Mouse (Mus musculus) neural tube, embryonic 13.5 days (tissue): ENCODE measurements around the gene Gm47969. TPM values are rescaled to one million over a fixed set of nuclear protein-coding genes. Genes with fewer than 3 reads are reported as not detected.

Experiments
- ATAC-seq: fragments of 200-750 bp; cut with Nextera tagmentation; 2 replicates; pipeline ENCODE4 v1.8.0; 2017; ENCODE audit warnings: low read depth, mild to moderate bottlenecking, moderate TSS enrichment, moderate library complexity
- H3K27ac ChIP-seq: fragments of 300-500 bp; sonication (generic); replicated peaks from 2 replicates; pipeline ENCODE4 v1.5.1; 2015; ENCODE audit warnings: moderate library complexity, mild to moderate bottlenecking, inconsistent platforms
- H3K27me3 ChIP-seq: fragments of 300-500 bp; sonication (generic); 2 replicates; pipeline ENCODE4 v1.6.1; 2015; ENCODE audit warnings: mild to moderate bottlenecking, inconsistent platforms
- H3K36me3 ChIP-seq: fragments of 300-500 bp; sonication (generic); 2 replicates; pipeline ENCODE4 v1.6.1; 2015; ENCODE audit warnings: mild to moderate bottlenecking, inconsistent platforms
- H3K4me1 ChIP-seq: fragments of 300-500 bp; sonication (generic); replicated peaks from 2 replicates; pipeline ENCODE4 v1.6.1; 2015; ENCODE audit warnings: inconsistent platforms
- H3K4me2 ChIP-seq: fragments of 300-500 bp; sonication (generic); 2 replicates; pipeline ENCODE4 v1.6.1; 2015; ENCODE audit warnings: inconsistent platforms, mild to moderate bottlenecking, moderate library complexity
- H3K4me3 ChIP-seq: fragments of 300-500 bp; sonication (generic); 2 replicates; pipeline ENCODE4 v1.5.1; 2015; ENCODE audit warnings: mild to moderate bottlenecking, inconsistent platforms
- H3K9ac ChIP-seq: fragments of 300-500 bp; sonication (generic); 2 replicates; pipeline ENCODE4 v1.6.1; 2015; ENCODE audit warnings: moderate library complexity, mild to moderate bottlenecking, inconsistent platforms
- H3K9me3 ChIP-seq: fragments of 300-500 bp; sonication (generic); 2 replicates; pipeline ENCODE4 v1.6.1; 2016; ENCODE audit warnings: inconsistent platforms
- WGBS: fragments of 180-500 bp; shearing (Covaris S2); methylation state at CpG from one replicate; pipeline ENCODE4 v1.1.7; 2015; 5-methylcytosine and 5-hydroxymethylcytosine counted together
- polyA plus RNA-seq: library from polyadenylated mRNA; unstranded; fragments of >200 nt; fragmentation: Nextera tagmentation; extraction: Ambion mirVana; gene quantifications from 2 replicates; pipeline ENCODE4 v1.2.1, GENCODE M21; 2015

The Gm47969 gene
- polyA plus RNA-seq, 1 experiment from 2014 or later, result not detected

- Histone ChIP-seq H3K9me3 (no peaks in the 10 kb centered on the region), H3K9ac (peak within 1 kb of the TSS; percentile 64), H3K36me3 (no peaks in the 10 kb centered on the region), H3K4me2 (peak within 1 kb of the TSS; percentile 67), H3K27me3 (no peaks in the 10 kb centered on the region), H3K4me1 (peaks cover 10% of the 10 kb centered on the region), H3K27ac (no peak within 1 kb of the TSS), H3K4me3 (peak within 1 kb of the TSS; percentile 47)
- WGBS, result 1% methylated on average over 25 of the region's 25 CpGs
- ATAC-seq, result peak; percentile 92
Observed at GRCm38 (mm10) chr1:83038109-83038672, 6.5 kb upstream of the Gm47969 start, which contains the start of gene Slc19a3. Gene Slc19a3 (minus strand): TSS chr1:83038448.

- no peaks in the 10 kb centered on the region for H3K9me3 ChIP-seq
- H3K36me3 ChIP-seq, result no peaks in the 10 kb centered on the region
- no peak overlapping the region for H3K27ac ChIP-seq
- whole genome bisulfite sequencing, result 86% methylated on average over 4 of the region's 4 CpGs
- no peak for ATAC-seq
- H3K27me3 ChIP-seq, result no peaks in the 10 kb centered on the region
- H3K4me1 ChIP-seq, result peaks cover 10% of the 10 kb centered on the region
- no peak overlapping the region for H3K4me2 ChIP-seq
- no peak overlapping the region for H3K9ac ChIP-seq
- H3K4me3 ChIP-seq, result no peak overlapping the region
Observed at GRCm38 (mm10) chr1:83039080-83039479, 5.7 kb upstream of the Gm47969 start.

GRCm38 (mm10) chr1:83042380-83042779 lies 2.4 kb upstream of the Gm47969 start, which contains the start of gene Krtap28-10:
Gene Krtap28-10 (minus strand): TSS chr1:83042480.
- H3K9ac ChIP-seq, result no peak within 1 kb of the TSS
- WGBS, result 91% methylated on average over 2 of the region's 2 CpGs
- no peaks in the 10 kb centered on the region for H3K9me3 ChIP-seq
- H3K27ac ChIP-seq, result no peak within 1 kb of the TSS
- no peaks in the 10 kb centered on the region for H3K36me3 ChIP-seq
- ATAC-seq, result no peak
- no peaks in the 10 kb centered on the region for H3K27me3 ChIP-seq
- H3K4me2 ChIP-seq, result no peak within 1 kb of the TSS
- H3K4me1 ChIP-seq, result peaks cover 7% of the 10 kb centered on the region
- no peak within 1 kb of the TSS for H3K4me3 ChIP-seq

- Histone ChIP-seq H3K4me2 (no peak overlapping the region), H3K9ac (no peak overlapping the region), H3K4me3 (no peak overlapping the region), H3K27me3 (no peaks in the 10 kb centered on the region), H3K4me1 (no peaks in the 10 kb centered on the region), H3K9me3 (no peaks in the 10 kb centered on the region), H3K27ac (no peak overlapping the region), H3K36me3 (no peaks in the 10 kb centered on the region)
- 67% methylated on average over 1 of the region's 1 CpGs for WGBS
- no peak for ATAC-seq
Observed at GRCm38 (mm10) chr1:83058481-83058880, 13.7 kb downstream of the Gm47969 start.

GRCm38 (mm10) chr1:83059278-83059677 lies 14.5 kb downstream of the Gm47969 start, which contains the start of gene A030005K14Rik:
Gene A030005K14Rik (minus strand): TSS chr1:83059378.
- H3K27me3 ChIP-seq, result no peaks in the 10 kb centered on the region
- WGBS, result 92% methylated on average over 9 of the region's 9 CpGs
- no peak within 1 kb of the TSS for H3K4me3 ChIP-seq
- H3K4me1 ChIP-seq, result no peaks in the 10 kb centered on the region
- ATAC-seq, result no peak
- no peaks in the 10 kb centered on the region for H3K9me3 ChIP-seq
- no peak within 1 kb of the TSS for H3K9ac ChIP-seq
- no peak within 1 kb of the TSS for H3K27ac ChIP-seq
- no peaks in the 10 kb centered on the region for H3K36me3 ChIP-seq
- no peak within 1 kb of the TSS for H3K4me2 ChIP-seq

- H3K9ac ChIP-seq, result no peak within 1 kb of the TSS
- WGBS, result 95% methylated on average over 4 of the region's 4 CpGs
- ATAC-seq, result no peak
- H3K9me3 ChIP-seq, result no peaks in the 10 kb centered on the region
- no peak within 1 kb of the TSS for H3K4me3 ChIP-seq
- H3K4me1 ChIP-seq, result no peaks in the 10 kb centered on the region
- no peak within 1 kb of the TSS for H3K4me2 ChIP-seq
- no peak within 1 kb of the TSS for H3K27ac ChIP-seq
- no peaks in the 10 kb centered on the region for H3K36me3 ChIP-seq
- H3K27me3 ChIP-seq, result no peaks in the 10 kb centered on the region
Observed at GRCm38 (mm10) chr1:83060643-83061042, 15.9 kb downstream of the Gm47969 start, which contains the start of gene Krtap28-13. Gene Krtap28-13 (plus strand): TSS chr1:83060930.

- Histone ChIP-seq H3K27me3 (no peaks in the 10 kb centered on the region), H3K4me1 (no peaks in the 10 kb centered on the region), H3K9ac (no peak overlapping the region), H3K36me3 (no peaks in the 10 kb centered on the region), H3K27ac (no peak overlapping the region), H3K4me2 (no peak overlapping the region), H3K4me3 (no peak overlapping the region), H3K9me3 (no peaks in the 10 kb centered on the region)
- WGBS, result 33% methylated on average over 3 of the region's 3 CpGs
- no peak for ATAC-seq
Observed at GRCm38 (mm10) chr1:83064851-83065250, 20.1 kb downstream of the Gm47969 start.

- Histone ChIP-seq H3K4me1 (no peaks in the 10 kb centered on the region), H3K9me3 (no peaks in the 10 kb centered on the region), H3K27ac (no peak overlapping the region), H3K36me3 (no peaks in the 10 kb centered on the region), H3K9ac (no peak overlapping the region), H3K4me3 (no peak overlapping the region), H3K4me2 (no peak overlapping the region), H3K27me3 (no peaks in the 10 kb centered on the region)
- no peak for ATAC-seq
- 95% methylated on average over 4 of the region's 4 CpGs for WGBS
Observed at GRCm38 (mm10) chr1:83066577-83066976, 21.8 kb downstream of the Gm47969 start.

- Histone ChIP-seq H3K9me3 (no peaks in the 10 kb centered on the region), H3K4me2 (no peak overlapping the region), H3K4me1 (no peaks in the 10 kb centered on the region), H3K27me3 (no peaks in the 10 kb centered on the region), H3K36me3 (no peaks in the 10 kb centered on the region), H3K4me3 (no peak overlapping the region), H3K27ac (no peak overlapping the region), H3K9ac (no peak overlapping the region)
- WGBS, result 92% methylated on average over 10 of the region's 10 CpGs
- no peak for ATAC-seq
Observed at GRCm38 (mm10) chr1:83067205-83067604, 22.5 kb downstream of the Gm47969 start.

GRCm38 (mm10) chr1:83075526-83076189 lies 30.9 kb downstream of the Gm47969 start:
- Histone ChIP-seq H3K4me2 (peak overlapping the region; percentile 52), H3K36me3 (no peaks in the 10 kb centered on the region), H3K4me3 (peak overlapping the region; percentile 16; the same call in 1 of the 2 replicates), H3K9me3 (no peaks in the 10 kb centered on the region), H3K4me1 (peaks cover 5% of the 10 kb centered on the region; the same call in 1 of the 2 replicates), H3K27me3 (no peaks in the 10 kb centered on the region), H3K27ac (no peak overlapping the region), H3K9ac (no peak overlapping the region)
- 36% methylated on average over 15 of the region's 15 CpGs for WGBS
- ATAC-seq, result 0 out of 2 replicates have a peak, but pooled peaks have one; percentile 27

GRCm38 (mm10) chr1:83076190-83076917 lies 31.6 kb downstream of the Gm47969 start:
- H3K27ac ChIP-seq, result no peak overlapping the region
- peaks cover 5% of the 10 kb centered on the region; the same call in 1 of the 2 replicates for H3K4me1 ChIP-seq
- 50% methylated on average over 11 of the region's 11 CpGs for WGBS
- peak overlapping the region; percentile 52 for H3K4me2 ChIP-seq
- peak; percentile 65; the same call in 1 of the 2 replicates for ATAC-seq
- H3K9ac ChIP-seq, result no peak overlapping the region
- no peaks in the 10 kb centered on the region for H3K36me3 ChIP-seq
- no peaks in the 10 kb centered on the region for H3K9me3 ChIP-seq
- no peaks in the 10 kb centered on the region for H3K27me3 ChIP-seq
- peak overlapping the region; percentile 16; the same call in 1 of the 2 replicates for H3K4me3 ChIP-seq

- H3K9me3 ChIP-seq, result no peaks in the 10 kb centered on the region
- WGBS, result 83% methylated on average over 6 of the region's 6 CpGs
- no peak overlapping the region for H3K4me3 ChIP-seq
- no peak overlapping the region for H3K9ac ChIP-seq
- no peaks in the 10 kb centered on the region for H3K36me3 ChIP-seq
- ATAC-seq, result no peak
- no peak overlapping the region for H3K27ac ChIP-seq
- H3K27me3 ChIP-seq, result no peaks in the 10 kb centered on the region
- H3K4me1 ChIP-seq, result peaks cover 5% of the 10 kb centered on the region; the same call in 1 of the 2 replicates
- no peak overlapping the region for H3K4me2 ChIP-seq
Observed at GRCm38 (mm10) chr1:83077016-83077415, 32.3 kb downstream of the Gm47969 start.
